Mouse (Mus musculus) embryonic facial prominence, embryonic 12.5 days (tissue): ENCODE data around the gene Acbd3. TPM values are rescaled to one million over a fixed set of nuclear protein-coding genes. Genes with fewer than 3 reads are reported as not detected.

Experiments
- ATAC-seq: fragments of 200-750 bp; cut with Nextera tagmentation; 2 replicates; pipeline ENCODE4 v1.8.0; 2017; ENCODE audit not compliant: insufficient number of reproducible peaks, insufficient read depth, low FRiP score, low TSS enrichment
- H3K27ac ChIP-seq: fragments of 300-500 bp; sonication (generic); 2 replicates; pipeline ENCODE4 v1.5.1; 2016; ENCODE audit warnings: mild to moderate bottlenecking
- H3K27me3 ChIP-seq: fragments of 300-500 bp; sonication (generic); 2 replicates; pipeline ENCODE4 v1.6.1; 2016; ENCODE audit warnings: mild to moderate bottlenecking, moderate library complexity
- H3K36me3 ChIP-seq: fragments of 300-500 bp; sonication (generic); 2 replicates; pipeline ENCODE4 v1.6.1; 2016; ENCODE audit warnings: mild to moderate bottlenecking
- H3K4me1 ChIP-seq: fragments of 300-500 bp; sonication (generic); 2 replicates; pipeline ENCODE4 v1.6.1; 2016
- H3K4me2 ChIP-seq: fragments of 300-500 bp; sonication (generic); replicated peaks from 2 replicates; pipeline ENCODE4 v1.6.1; 2016; ENCODE audit warnings: mild to moderate bottlenecking, moderate library complexity
- H3K4me3 ChIP-seq: fragments of 300-500 bp; sonication (generic); 2 replicates; pipeline ENCODE4 v1.5.1; 2016; ENCODE audit warnings: mild to moderate bottlenecking
- H3K9ac ChIP-seq: fragments of 300-500 bp; sonication (generic); 2 replicates; pipeline ENCODE4 v1.6.1; 2016; ENCODE audit warnings: mild to moderate bottlenecking, moderate library complexity
- H3K9me3 ChIP-seq: fragments of 300-500 bp; sonication (generic); 2 replicates; pipeline ENCODE4 v1.6.1; 2016; ENCODE audit warnings: mild to moderate bottlenecking, moderate library complexity
- WGBS: fragments of 180-500 bp; shearing (Covaris S2); methylation state at CpG from one replicate; pipeline ENCODE4 v1.1.7; 2016; 5-methylcytosine and 5-hydroxymethylcytosine counted together
- polyA plus RNA-seq: library from polyadenylated mRNA; unstranded; fragments of >200 nt; fragmentation: Nextera tagmentation; extraction: Ambion mirVana; gene quantifications from 2 replicates; pipeline ENCODE4 v1.2.1, GENCODE M21; 2016

Acbd3 gene
- polyA plus RNA-seq, 1 experiment from 2014 or later, result 29.2 TPM

DNA sequence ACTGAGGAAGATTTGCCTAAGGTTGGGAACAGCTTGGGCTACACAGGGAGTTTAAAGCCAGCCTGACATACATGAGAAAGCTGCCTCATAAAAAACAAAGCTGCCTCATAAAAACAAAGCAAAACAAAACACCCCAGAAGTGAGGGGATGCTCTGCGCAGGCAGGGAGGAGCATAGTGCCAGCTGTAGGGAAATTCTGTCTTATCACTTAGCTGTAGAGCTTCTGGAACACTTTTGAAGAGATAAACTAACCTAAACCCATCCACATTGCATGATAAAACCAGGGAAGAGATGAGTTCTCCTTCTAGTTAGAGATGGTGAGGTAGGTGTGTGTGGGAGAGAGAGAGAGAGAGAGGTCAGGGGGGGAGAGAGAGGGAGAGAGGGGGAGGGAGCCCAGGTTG is 3.2 kb upstream of the Acbd3 start:
- ATAC-seq, result no peak
- no peak overlapping the region for H3K4me3 ChIP-seq
- H3K36me3 ChIP-seq, result no peaks in the 10 kb centered on the region
- no peaks in the 10 kb centered on the region for H3K9me3 ChIP-seq
- no peak overlapping the region for H3K4me2 ChIP-seq
- no peak overlapping the region for H3K9ac ChIP-seq
- no peak overlapping the region for H3K27ac ChIP-seq
- 77% methylated on average over 1 of the region's 1 CpGs for WGBS
- H3K27me3 ChIP-seq, result no peaks in the 10 kb centered on the region
- peaks cover 15% of the 10 kb centered on the region for H3K4me1 ChIP-seq

GRCm38 (mm10) chr1:180723701-180724238 is 2.1 kb upstream of the Acbd3 start:
- H3K27me3 ChIP-seq, result no peaks in the 10 kb centered on the region
- no peak for ATAC-seq
- H3K4me3 ChIP-seq, result no peak overlapping the region
- no peaks in the 10 kb centered on the region for H3K9me3 ChIP-seq
- H3K9ac ChIP-seq, result no peak overlapping the region
- no peak overlapping the region for H3K4me2 ChIP-seq
- H3K4me1 ChIP-seq, result peaks cover 23% of the 10 kb centered on the region
- no peaks in the 10 kb centered on the region for H3K36me3 ChIP-seq
- 68% methylated on average over 1 of the region's 1 CpGs for WGBS
- no peak overlapping the region for H3K27ac ChIP-seq

DNA sequence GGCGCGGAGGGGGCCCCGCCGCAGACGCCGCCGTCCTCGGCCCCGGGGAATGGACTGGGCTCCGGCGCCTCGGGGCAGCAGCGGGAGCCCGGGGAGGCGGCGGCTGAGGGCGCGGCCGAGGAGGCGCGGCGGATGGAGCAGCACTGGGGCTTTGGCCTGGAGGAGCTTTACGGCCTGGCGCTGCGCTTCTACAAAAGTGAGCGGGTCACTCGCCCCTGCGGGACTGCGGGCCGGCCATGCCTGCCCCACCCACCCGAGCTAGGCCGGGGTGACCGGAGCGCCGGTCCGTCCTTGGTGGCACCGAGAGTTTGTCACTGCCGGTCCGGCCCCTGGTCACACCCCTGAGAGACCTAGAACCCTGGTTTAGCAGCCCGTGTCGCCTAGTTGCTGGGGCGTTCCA is 340 bp downstream of the Acbd3 start:
- under 1% methylated on average over 42 of the region's 42 CpGs for WGBS
- H3K4me1 ChIP-seq, result peaks cover 23% of the 10 kb centered on the region
- no peaks in the 10 kb centered on the region for H3K36me3 ChIP-seq
- peak; percentile 83 for ATAC-seq
- peak overlapping the region; percentile 97 for H3K9ac ChIP-seq
- peak overlapping the region; percentile 99 for H3K4me3 ChIP-seq
- no peaks in the 10 kb centered on the region for H3K27me3 ChIP-seq
- no peaks in the 10 kb centered on the region for H3K9me3 ChIP-seq
- H3K4me2 ChIP-seq, result peak overlapping the region; percentile 80
- H3K27ac ChIP-seq, result peak overlapping the region; percentile 91

- H3K4me3 ChIP-seq, result no peak overlapping the region
- H3K4me1 ChIP-seq, result peaks cover 23% of the 10 kb centered on the region
- 89% methylated on average over 3 of the region's 3 CpGs for WGBS
- H3K27ac ChIP-seq, result no peak overlapping the region
- H3K36me3 ChIP-seq, result peaks cover 1% of the 10 kb centered on the region
- H3K9me3 ChIP-seq, result no peaks in the 10 kb centered on the region
- no peak overlapping the region for H3K4me2 ChIP-seq
- no peak for ATAC-seq
- no peak overlapping the region for H3K9ac ChIP-seq
- no peaks in the 10 kb centered on the region for H3K27me3 ChIP-seq
Measured at GRCm38 (mm10) chr1:180729231-180729630, 3.4 kb downstream of the Acbd3 start.

- Histone ChIP-seq H3K4me2 (no peak overlapping the region), H3K4me3 (no peak overlapping the region), H3K27me3 (no peaks in the 10 kb centered on the region), H3K4me1 (no peaks in the 10 kb centered on the region), H3K27ac (no peak overlapping the region), H3K9ac (no peak overlapping the region), H3K36me3 (peaks cover 75% of the 10 kb centered on the region), H3K9me3 (no peaks in the 10 kb centered on the region)
- no peak for ATAC-seq
Measured at GRCm38 (mm10) chr1:180747827-180748226, 22.0 kb downstream of the Acbd3 start.

- no peaks in the 10 kb centered on the region for H3K27me3 ChIP-seq
- no peak overlapping the region for H3K4me3 ChIP-seq
- no peak overlapping the region for H3K27ac ChIP-seq
- no peaks in the 10 kb centered on the region for H3K4me1 ChIP-seq
- peaks cover 43% of the 10 kb centered on the region for H3K36me3 ChIP-seq
- H3K9ac ChIP-seq, result no peak overlapping the region
- H3K9me3 ChIP-seq, result no peaks in the 10 kb centered on the region
- no peak overlapping the region for H3K4me2 ChIP-seq
- ATAC-seq, result no peak
- WGBS, result 91% methylated on average over 11 of the region's 11 CpGs
Measured at GRCm38 (mm10) chr1:180752115-180752514, 26.3 kb downstream of the Acbd3 start.

DNA sequence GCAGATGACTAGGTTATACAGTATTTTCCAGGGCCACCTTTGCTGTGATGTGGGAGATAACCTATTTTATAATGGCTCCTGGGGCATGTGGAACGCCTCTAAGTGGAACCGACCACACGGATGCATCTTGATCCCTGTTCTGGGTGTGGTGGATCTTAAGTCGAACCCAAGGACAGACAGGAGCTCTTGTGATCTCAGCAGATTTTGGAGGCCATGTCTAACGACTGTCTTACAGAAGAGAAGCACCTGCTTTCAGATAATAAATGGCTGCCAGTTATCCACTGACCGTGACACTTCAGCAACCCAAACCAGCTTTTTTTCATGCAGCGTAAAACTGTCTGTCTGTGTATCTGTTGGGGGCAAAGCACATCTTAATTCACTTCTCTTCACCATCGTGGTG is 28.5 kb downstream of the Acbd3 start:
- no peak overlapping the region for H3K4me3 ChIP-seq
- H3K27ac ChIP-seq, result no peak overlapping the region
- H3K36me3 ChIP-seq, result peaks cover 24% of the 10 kb centered on the region
- no peak overlapping the region for H3K9ac ChIP-seq
- no peak overlapping the region for H3K4me2 ChIP-seq
- ATAC-seq, result no peak
- WGBS, result 92% methylated on average over 8 of the region's 8 CpGs
- H3K9me3 ChIP-seq, result no peaks in the 10 kb centered on the region
- no peaks in the 10 kb centered on the region for H3K4me1 ChIP-seq
- no peaks in the 10 kb centered on the region for H3K27me3 ChIP-seq

DNA sequence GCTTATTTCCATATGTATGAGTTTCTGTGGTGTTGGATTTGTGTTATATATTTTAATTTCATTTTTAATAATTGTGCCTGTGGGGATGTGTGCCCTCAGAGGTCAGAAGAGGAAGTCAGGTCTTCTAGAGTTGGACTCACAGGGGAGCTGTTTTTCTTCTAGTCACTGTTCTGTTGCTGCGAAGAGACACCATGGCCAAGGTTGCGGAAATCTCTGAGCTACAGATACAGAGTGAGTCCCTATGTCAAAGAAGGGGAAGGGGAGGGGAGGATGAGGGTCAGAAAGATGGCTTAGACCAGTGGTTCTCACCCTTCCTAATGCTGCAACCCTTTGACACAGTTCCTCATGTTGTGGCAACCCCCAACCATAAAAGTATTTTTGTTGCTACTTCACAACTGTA is 30.9 kb downstream of the Acbd3 start:
- Histone ChIP-seq H3K9me3 (no peaks in the 10 kb centered on the region), H3K9ac (no peak overlapping the region), H3K27ac (no peak overlapping the region), H3K36me3 (peaks cover 19% of the 10 kb centered on the region), H3K4me3 (no peak overlapping the region), H3K4me1 (no peaks in the 10 kb centered on the region), H3K27me3 (no peaks in the 10 kb centered on the region), H3K4me2 (no peak overlapping the region)
- ATAC-seq, result no peak
- 96% methylated on average over 2 of the region's 2 CpGs for WGBS

GRCm38 (mm10) chr1:180757252-180757955 is 31.6 kb downstream of the Acbd3 start:
- Histone ChIP-seq H3K9ac (no peak overlapping the region), H3K4me1 (no peaks in the 10 kb centered on the region), H3K36me3 (peaks cover 12% of the 10 kb centered on the region), H3K4me3 (no peak overlapping the region), H3K27me3 (no peaks in the 10 kb centered on the region), H3K9me3 (no peaks in the 10 kb centered on the region), H3K4me2 (no peak overlapping the region), H3K27ac (no peak overlapping the region)
- WGBS, result 86% methylated on average over 3 of the region's 3 CpGs
- ATAC-seq, result no peak

DNA sequence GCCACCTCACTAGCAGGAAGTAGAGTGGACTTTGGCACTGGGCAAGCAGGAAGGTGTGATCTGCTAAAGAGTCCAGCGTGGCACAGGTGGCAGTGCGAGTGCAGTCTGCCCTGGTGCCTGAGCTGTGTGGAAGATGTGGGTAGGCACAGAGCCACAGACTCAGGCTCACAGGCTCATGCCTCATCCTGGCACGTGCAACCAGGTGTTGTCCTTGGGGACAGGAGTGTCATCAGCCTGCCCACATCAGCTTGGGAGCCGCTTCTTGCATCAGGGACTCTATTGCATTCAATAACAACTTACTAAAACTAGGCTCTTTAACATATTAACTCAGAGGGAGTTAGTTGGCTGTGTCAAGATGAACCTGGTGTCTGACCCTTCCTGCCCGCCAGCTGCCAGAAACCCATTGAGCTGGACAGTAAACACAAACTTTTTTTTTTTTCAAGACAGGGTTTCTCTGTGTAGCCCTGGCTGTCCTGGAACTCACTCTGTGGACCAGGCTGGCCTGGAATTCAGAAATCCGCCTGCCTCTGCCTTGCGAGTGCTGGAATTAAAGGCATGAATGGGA is 32.2 kb downstream of the Acbd3 start:
- H3K36me3 ChIP-seq, result peaks cover 6% of the 10 kb centered on the region; the same call in 1 of the 2 replicates
- peaks cover 2% of the 10 kb centered on the region; the same call in 1 of the 2 replicates for H3K27me3 ChIP-seq
- no peaks in the 10 kb centered on the region for H3K9me3 ChIP-seq
- no peaks in the 10 kb centered on the region for H3K4me1 ChIP-seq
- no peak overlapping the region for H3K9ac ChIP-seq
- H3K4me2 ChIP-seq, result no peak overlapping the region
- no peak overlapping the region for H3K27ac ChIP-seq
- no peak overlapping the region for H3K4me3 ChIP-seq
- ATAC-seq, result no peak
- 93% methylated on average over 7 of the region's 7 CpGs for WGBS

DNA sequence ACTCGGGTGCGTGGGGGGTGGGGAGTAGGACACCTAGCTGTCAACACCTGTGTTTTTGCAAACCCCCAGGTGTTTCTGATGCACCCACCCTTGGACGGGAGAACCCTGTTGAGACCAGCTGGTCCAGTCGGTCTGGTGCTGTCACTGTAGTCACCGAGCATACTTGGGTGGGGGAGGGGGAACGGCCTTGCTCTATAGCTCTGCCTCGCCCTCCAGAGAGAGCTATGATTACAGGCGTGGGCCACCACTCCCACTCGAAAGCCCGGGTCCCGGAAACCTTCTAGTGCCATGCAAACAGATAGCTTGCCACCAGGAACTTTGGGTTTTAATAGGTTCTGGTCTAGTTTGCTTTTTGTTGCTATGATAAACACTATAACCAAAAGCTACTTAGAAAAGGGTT is 36.3 kb downstream of the Acbd3 start:
- H3K9ac ChIP-seq, result no peak overlapping the region
- H3K4me2 ChIP-seq, result no peak overlapping the region
- no peaks in the 10 kb centered on the region for H3K9me3 ChIP-seq
- no peak for ATAC-seq
- 82% methylated on average over 11 of the region's 11 CpGs for WGBS
- H3K27ac ChIP-seq, result no peak overlapping the region
- H3K4me1 ChIP-seq, result no peaks in the 10 kb centered on the region
- H3K4me3 ChIP-seq, result no peak overlapping the region
- peaks cover 3% of the 10 kb centered on the region; the same call in 1 of the 2 replicates for H3K27me3 ChIP-seq
- no peaks in the 10 kb centered on the region for H3K36me3 ChIP-seq

- no peak overlapping the region for H3K9ac ChIP-seq
- no peak overlapping the region for H3K27ac ChIP-seq
- no peak overlapping the region for H3K4me3 ChIP-seq
- peaks cover 3% of the 10 kb centered on the region; the same call in 1 of the 2 replicates for H3K27me3 ChIP-seq
- 0 out of 2 replicates have a peak, but pooled peaks cover 4% of the 10 kb centered on the region for H3K4me1 ChIP-seq
- ATAC-seq, result no peak
- no peaks in the 10 kb centered on the region for H3K36me3 ChIP-seq
- no peaks in the 10 kb centered on the region for H3K9me3 ChIP-seq
- H3K4me2 ChIP-seq, result no peak overlapping the region
- 80% methylated on average over 8 of the region's 8 CpGs for WGBS
Measured at GRCm38 (mm10) chr1:180762679-180763078, 36.8 kb downstream of the Acbd3 start.
